Mouse (Mus musculus) CH12.LX (cell line): ENCODE results near the gene Hecw2.

Experiments
- CHD2 ChIP-seq: IDR thresholded peaks from 2 replicates; pipeline ENCODE4 v1.6.1; 2011; ENCODE audit warnings: low read length, improper control_type of control experiment
- EP300 ChIP-seq: IDR thresholded peaks from 2 replicates; pipeline ENCODE4 v1.6.1; 2011; ENCODE audit warnings: low read length, improper control_type of control experiment
- JUND ChIP-seq: conservative IDR thresholded peaks from 2 replicates; pipeline ENCODE4 v1.6.1; 2011; ENCODE audit warnings: low read depth, low read length, improper control_type of control experiment
- MAZ ChIP-seq: IDR thresholded peaks from 2 replicates; pipeline ENCODE4 v1.6.1; 2012; ENCODE audit warnings: low read depth, mild to moderate bottlenecking, inconsistent platforms, low read length, improper control_type of control experiment, moderate library complexity
- POLR2A ChIP-seq: IDR thresholded peaks from 2 replicates; pipeline ENCODE4 v1.6.1; 2011; ENCODE audit warnings: low read depth, mild to moderate bottlenecking, improper control_type of control experiment, low read length
- TCF12 ChIP-seq: IDR thresholded peaks from 2 replicates; pipeline ENCODE4 v1.6.1; 2014; ENCODE audit warnings: low read depth, mild to moderate bottlenecking, inconsistent platforms, low read length, improper control_type of control experiment
- ZKSCAN1 ChIP-seq: IDR thresholded peaks from 2 replicates; pipeline ENCODE4 v1.6.1; 2012; ENCODE audit warnings: low read depth, inconsistent platforms, low read length, improper control_type of control experiment, borderline replicate concordance

DNA sequence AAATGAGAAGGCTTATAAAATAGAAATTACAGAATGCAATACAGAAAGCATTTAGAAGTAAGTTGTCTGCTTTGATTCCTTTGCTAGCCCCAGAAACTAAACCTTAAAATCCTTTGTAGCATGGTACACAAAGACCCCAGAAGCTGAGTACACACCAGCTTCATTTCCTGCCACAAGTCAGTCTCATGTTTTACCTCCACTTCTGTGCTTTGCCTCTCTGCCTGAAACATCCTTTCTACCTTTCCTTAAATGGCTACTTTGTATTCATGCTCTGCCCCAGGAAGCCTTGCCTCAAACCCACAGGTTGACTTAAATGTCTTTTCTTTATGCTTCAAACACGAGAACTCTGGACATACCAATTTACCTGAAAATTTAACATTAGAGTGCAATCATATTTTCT is 413.7 kb downstream of the Hecw2 start:
- no peak for TF ChIP-seq POLR2A
- no peak for TF ChIP-seq EP300
- TF ChIP-seq JUND, result no peak
- TF ChIP-seq CHD2, result no peak
- no peak for TF ChIP-seq ZKSCAN1
- no peak for TF ChIP-seq MAZ
- TF ChIP-seq TCF12, result no peak
